Mouse (Mus musculus) adrenal gland, adult 2 months (tissue): Measurements from ENCODE around the gene Nostrin. TPM values are rescaled to one million over a fixed set of nuclear protein-coding genes. Genes with fewer than 3 reads are reported as not detected.

Experiments used
- DNase-seq: peaks from one replicate; pipeline ENCODE4 v3.0.0; 2021
- polyA plus RNA-seq: library from polyadenylated mRNA; depleted of rRNA; stranded (reverse); fragments of >200 nt; gene quantifications from 2 replicates; pipeline ENCODE4 v1.2.3, GENCODE M21; 2012; rRNA removed
- total RNA-seq, 2 experiments: library from RNA; stranded (reverse); gene quantifications; 2 replicates each; pipeline ENCODE4 v1.2.3; 2021

Nostrin gene
- total and polyA plus RNA-seq, 3 experiments = 0.04 to 8.4 (median 8.2) TPM

- DNase-seq = no peak
These were observed 69.6 kb downstream of the Nostrin start for GRCm38 (mm10) chr2:69205185-69205584.

- peak; percentile 94 for DNase-seq
These were observed 70.3 kb downstream of the Nostrin start, which contains the start of gene Spc25 for GRCm38 (mm10) chr2:69205791-69206351. TSS of gene Spc25 (minus strand) at chr2:69206194.

- DNase-seq = peak; percentile 6
These were observed 70.9 kb downstream of the Nostrin start for GRCm38 (mm10) chr2:69206523-69206922.

- no peak for DNase-seq
These were observed 74.1 kb downstream of the Nostrin start for GRCm38 (mm10) chr2:69209684-69210083.

- no peak for DNase-seq
These were observed 75.2 kb downstream of the Nostrin start, which contains the start of gene G6pc2 for GRCm38 (mm10) chr2:69210773-69211172. TSS of gene G6pc2 (plus strand) at chr2:69211073.

GRCm38 (mm10) chr2:69212652-69213051, 77.1 kb downstream of the Nostrin start:
- no peak for DNase-seq

- DNase-seq = no peak
These were observed 79.6 kb downstream of the Nostrin start for GRCm38 (mm10) chr2:69215242-69215641.

- no peak for DNase-seq
These were observed 86.3 kb downstream of the Nostrin start for GRCm38 (mm10) chr2:69221868-69222416.

GRCm38 (mm10) chr2:69222815-69223214, 87.2 kb downstream of the Nostrin start:
- DNase-seq = no peak

- no peak for DNase-seq
These were observed 89.1 kb downstream of the Nostrin start for GRCm38 (mm10) chr2:69224724-69225123.

- DNase-seq = no peak
These were observed 91.3 kb downstream of the Nostrin start for GRCm38 (mm10) chr2:69226876-69227275.

- no peak for DNase-seq
These were observed 93.0 kb downstream of the Nostrin start for GRCm38 (mm10) chr2:69228635-69229034.

- no peak for DNase-seq
These were observed 94.5 kb downstream of the Nostrin start for GRCm38 (mm10) chr2:69230137-69230536.

GRCm38 (mm10) chr2:69232101-69232500, 96.5 kb downstream of the Nostrin start:
- no peak for DNase-seq

- no peak for DNase-seq
These were observed 99.5 kb downstream of the Nostrin start for GRCm38 (mm10) chr2:69234976-69235678.

Other genes with a start within 250 kb of the Nostrin start
- gene Spc25, start 70.4 kb downstream of the Nostrin start, total RNA-seq = 1 to 10 TPM in 1 of 2 experiments, under 1 TPM in 1; 0.97 to 1.6 TPM
- gene Spc25, start 70.4 kb downstream of the Nostrin start, polyA plus RNA-seq = 0.18 and 0.21 TPM in 2 replicates
- not detected for gene G6pc2, start 75.3 kb downstream of the Nostrin start, total RNA-seq
- gene G6pc2, start 75.3 kb downstream of the Nostrin start, polyA plus RNA-seq = not detected in 2 replicates
- gene Abcb11, start 206.8 kb downstream of the Nostrin start, total RNA-seq = 1 to 10 TPM in 1 of 2 experiments, not detected in 1; 1.1 TPM
- gene Abcb11, start 206.8 kb downstream of the Nostrin start, polyA plus RNA-seq = not detected in 2 replicates
- 1 to 10 TPM; 3.0 to 4.8 TPM for gene Dhrs9, start 244.6 kb downstream of the Nostrin start, total RNA-seq
- gene Dhrs9, start 244.6 kb downstream of the Nostrin start, polyA plus RNA-seq = 0.08 and 0.23 TPM in 2 replicates